Mouse (Mus musculus): ENCODE data around the gene Gh.
A peak's percentile ranks its signal among the peaks of the same experiment; 100 is the strongest.

The Gh gene

DNA sequence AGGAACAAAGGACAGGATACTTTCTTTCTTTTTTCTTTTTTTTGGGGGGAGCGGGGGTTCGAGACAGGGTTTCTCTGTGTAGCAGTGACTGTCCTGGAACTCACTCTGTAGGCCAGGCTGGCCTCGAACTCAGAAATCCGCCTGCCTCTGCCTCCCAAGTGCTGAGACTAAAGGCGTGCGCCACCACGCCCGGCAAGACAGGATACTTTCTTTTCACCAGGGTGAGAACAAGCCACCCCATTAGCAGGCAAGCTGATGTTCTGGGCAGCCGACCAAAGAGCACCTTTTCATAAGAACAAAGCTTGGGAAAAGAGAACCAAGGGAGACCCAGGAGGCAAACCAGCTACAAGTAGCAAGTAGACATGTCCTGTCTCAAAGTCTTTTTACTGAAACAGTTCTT lies 5.1 kb upstream of the Gh start:
- Histone ChIP-seq H3K4me1 (replicated peaks; ENCODE audit: low read depth, low read length) (peaks cover 18% of the 10 kb centered on the region), H3K4me3 (replicated peaks; ENCODE audit: low read length) (no peak overlapping the region), H3K36me3 (ENCODE audit: insufficient read depth, low read length) (no peaks in the 10 kb centered on the region), H3K27me3 (ENCODE audit: insufficient read depth, low read length) (no peaks in the 10 kb centered on the region), H3K9me3 (ENCODE audit: low read length) (no peaks in the 10 kb centered on the region)
- no peak for TF ChIP-seq NANOG (IDR thresholded peaks at IDR 0.05; ENCODE audit: borderline replicate concordance, low read length)
- no peak for TF ChIP-seq POU5F1 (IDR thresholded peaks at IDR 0.05; ENCODE audit: borderline replicate concordance, low read length)
- TF ChIP-seq CTCF (conservative IDR thresholded peaks at IDR 0.05; ENCODE audit: low read length), result no peak

DNA sequence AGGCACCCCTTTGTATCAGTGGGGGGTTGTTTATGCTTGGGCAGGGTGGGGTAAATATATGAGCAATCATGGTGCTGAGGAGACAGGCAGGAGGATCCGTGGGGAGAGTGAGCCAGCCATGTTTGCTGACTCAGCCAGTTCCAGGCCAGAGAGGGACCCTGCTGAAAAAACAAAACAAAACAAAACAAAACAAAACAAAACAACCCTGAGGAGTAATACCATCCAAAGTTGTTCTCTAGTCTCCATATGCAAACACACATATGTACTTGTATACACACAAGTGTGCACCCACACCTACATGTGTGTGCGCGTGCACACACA lies 4.4 kb upstream of the Gh start:
- Histone ChIP-seq H3K4me1 (replicated peaks; ENCODE audit: low read depth, low read length) (peaks cover 18% of the 10 kb centered on the region), H3K36me3 (ENCODE audit: insufficient read depth, low read length) (no peaks in the 10 kb centered on the region), H3K4me3 (replicated peaks; ENCODE audit: low read length) (no peak overlapping the region), H3K27me3 (ENCODE audit: insufficient read depth, low read length) (no peaks in the 10 kb centered on the region), H3K9me3 (ENCODE audit: low read length) (no peaks in the 10 kb centered on the region)
- no peak for TF ChIP-seq POU5F1 (IDR thresholded peaks at IDR 0.05; ENCODE audit: borderline replicate concordance, low read length)

GRCm38 (mm10) chr11:106305348-106306064 lies 3.8 kb upstream of the Gh start:
- H3K27me3 ChIP-seq (ENCODE audit: insufficient read depth, low read length), result no peaks in the 10 kb centered on the region
- no peak overlapping the region for H3K4me3 ChIP-seq (replicated peaks; ENCODE audit: low read length)
- H3K4me1 ChIP-seq (replicated peaks; ENCODE audit: low read depth, low read length), result peaks cover 17% of the 10 kb centered on the region
- peaks cover 4% of the 10 kb centered on the region; the same call in 1 of the 2 replicates for H3K9me3 ChIP-seq (ENCODE audit: low read length)
- no peak for TF ChIP-seq NANOG (IDR thresholded peaks at IDR 0.05; ENCODE audit: borderline replicate concordance, low read length)
- no peak for TF ChIP-seq POU5F1 (IDR thresholded peaks at IDR 0.05; ENCODE audit: borderline replicate concordance, low read length)
- no peak for TF ChIP-seq CTCF (conservative IDR thresholded peaks at IDR 0.05; ENCODE audit: low read length)
- H3K36me3 ChIP-seq (ENCODE audit: insufficient read depth, low read length), result no peaks in the 10 kb centered on the region

DNA sequence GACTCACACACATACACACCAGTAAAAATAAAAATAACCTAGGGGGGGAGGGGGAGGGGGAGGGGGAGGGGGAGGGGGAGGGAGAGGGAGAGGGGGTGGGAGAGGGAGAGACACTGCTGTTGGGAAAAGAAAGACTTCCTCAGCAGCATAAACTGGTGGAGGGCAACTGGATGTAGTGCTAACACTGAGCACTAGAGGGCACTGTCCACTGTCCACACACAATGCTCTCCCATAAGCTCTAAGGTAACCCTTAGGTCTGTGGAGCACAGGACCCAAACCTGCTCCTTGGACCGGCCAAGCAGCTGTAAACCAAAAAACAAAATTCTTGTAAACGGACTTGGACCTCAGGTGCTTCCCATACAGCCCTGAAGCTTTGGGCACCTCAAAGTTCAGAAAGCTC lies 969 bp upstream of the Gh start:
- Histone ChIP-seq H3K9me3 (ENCODE audit: low read length) (peaks cover 33% of the 10 kb centered on the region), H3K27me3 (ENCODE audit: insufficient read depth, low read length) (0 out of 2 replicates have a peak, but pooled peaks cover 3% of the 10 kb centered on the region), H3K36me3 (ENCODE audit: insufficient read depth, low read length) (no peaks in the 10 kb centered on the region), H3K4me1 (replicated peaks; ENCODE audit: low read depth, low read length) (no peaks in the 10 kb centered on the region), H3K4me3 (replicated peaks; ENCODE audit: low read length) (no peak overlapping the region)
- TF ChIP-seq POU5F1 (IDR thresholded peaks at IDR 0.05; ENCODE audit: borderline replicate concordance, low read length), result no peak
- no peak for TF ChIP-seq NANOG (IDR thresholded peaks at IDR 0.05; ENCODE audit: borderline replicate concordance, low read length)
- peak; percentile 66 for TF ChIP-seq CTCF (conservative IDR thresholded peaks at IDR 0.05; ENCODE audit: low read length)

DNA sequence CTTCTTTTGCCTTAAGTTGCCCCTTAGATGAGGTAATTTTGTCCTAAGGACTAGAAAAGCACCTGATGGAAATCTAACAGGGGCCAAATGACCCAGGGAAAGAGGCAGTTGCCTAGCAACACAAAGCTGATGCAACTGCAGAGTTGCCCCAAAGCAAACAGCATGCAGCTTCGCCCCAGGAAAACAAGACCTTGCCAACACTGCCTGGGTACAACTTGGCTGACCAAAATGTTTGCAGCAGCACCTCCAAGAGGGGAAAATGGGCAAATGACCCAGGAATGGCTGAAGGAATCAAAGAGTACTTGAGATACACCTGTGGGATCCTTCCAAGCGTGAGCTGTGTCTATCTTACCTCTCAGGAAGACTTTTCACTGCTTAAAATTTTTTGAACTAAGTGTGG lies 9.8 kb downstream of the Gh start:
- TF ChIP-seq CTCF (conservative IDR thresholded peaks at IDR 0.05; ENCODE audit: low read length), result no peak
- no peak for TF ChIP-seq NANOG (IDR thresholded peaks at IDR 0.05; ENCODE audit: borderline replicate concordance, low read length)
- TF ChIP-seq POU5F1 (IDR thresholded peaks at IDR 0.05; ENCODE audit: borderline replicate concordance, low read length), result no peak
- peaks cover 4% of the 10 kb centered on the region for H3K4me1 ChIP-seq (replicated peaks; ENCODE audit: low read depth, low read length)
- H3K36me3 ChIP-seq (ENCODE audit: insufficient read depth, low read length), result no peaks in the 10 kb centered on the region; the same call in 1 of the 2 replicates
- H3K4me3 ChIP-seq (replicated peaks; ENCODE audit: low read length), result no peak overlapping the region
- H3K27me3 ChIP-seq (ENCODE audit: insufficient read depth, low read length), result peaks cover 11% of the 10 kb centered on the region
- peaks cover 34% of the 10 kb centered on the region for H3K9me3 ChIP-seq (ENCODE audit: low read length)

GRCm38 (mm10) chr11:106290376-106290775 lies 11.3 kb downstream of the Gh start:
- Histone ChIP-seq H3K4me3 (replicated peaks; ENCODE audit: low read length) (no peak overlapping the region), H3K4me1 (replicated peaks; ENCODE audit: low read depth, low read length) (peaks cover 9% of the 10 kb centered on the region), H3K27me3 (ENCODE audit: insufficient read depth, low read length) (peaks cover 24% of the 10 kb centered on the region), H3K36me3 (ENCODE audit: insufficient read depth, low read length) (no peaks in the 10 kb centered on the region; the same call in 1 of the 2 replicates), H3K9me3 (ENCODE audit: low read length) (peaks cover 34% of the 10 kb centered on the region)
- TF ChIP-seq NANOG (IDR thresholded peaks at IDR 0.05; ENCODE audit: borderline replicate concordance, low read length), result no peak
- no peak for TF ChIP-seq POU5F1 (IDR thresholded peaks at IDR 0.05; ENCODE audit: borderline replicate concordance, low read length)
- TF ChIP-seq CTCF (conservative IDR thresholded peaks at IDR 0.05; ENCODE audit: low read length), result no peak

DNA sequence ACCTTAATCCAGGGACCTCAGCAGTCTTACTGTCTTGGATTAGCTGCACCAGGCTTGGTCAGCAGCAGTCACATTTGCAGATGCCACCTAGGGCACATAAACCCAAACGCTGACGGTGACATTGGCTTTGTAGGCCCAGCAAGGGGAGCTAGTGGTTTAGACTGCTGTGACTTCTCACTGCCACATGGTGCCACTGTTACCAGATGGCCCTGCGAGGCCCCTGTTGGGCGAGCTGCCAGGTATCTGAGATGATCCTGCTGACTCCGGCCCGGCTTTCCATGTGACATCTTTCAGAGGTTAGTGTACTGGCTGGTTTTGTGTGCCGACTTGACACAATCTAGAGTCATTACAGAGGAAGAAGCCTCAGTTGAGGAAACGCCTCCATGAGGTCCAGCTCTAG lies 12.3 kb downstream of the Gh start:
- peaks cover 34% of the 10 kb centered on the region for H3K27me3 ChIP-seq (ENCODE audit: insufficient read depth, low read length)
- H3K4me3 ChIP-seq (replicated peaks; ENCODE audit: low read length), result no peak overlapping the region
- peaks cover 9% of the 10 kb centered on the region for H3K4me1 ChIP-seq (replicated peaks; ENCODE audit: low read depth, low read length)
- peaks cover 34% of the 10 kb centered on the region for H3K9me3 ChIP-seq (ENCODE audit: low read length)
- H3K36me3 ChIP-seq (ENCODE audit: insufficient read depth, low read length), result no peaks in the 10 kb centered on the region; the same call in 1 of the 2 replicates
- TF ChIP-seq CTCF (conservative IDR thresholded peaks at IDR 0.05; ENCODE audit: low read length) (no peak), NANOG (IDR thresholded peaks at IDR 0.05; ENCODE audit: borderline replicate concordance, low read length) (no peak), POU5F1 (IDR thresholded peaks at IDR 0.05; ENCODE audit: borderline replicate concordance, low read length) (no peak)

DNA sequence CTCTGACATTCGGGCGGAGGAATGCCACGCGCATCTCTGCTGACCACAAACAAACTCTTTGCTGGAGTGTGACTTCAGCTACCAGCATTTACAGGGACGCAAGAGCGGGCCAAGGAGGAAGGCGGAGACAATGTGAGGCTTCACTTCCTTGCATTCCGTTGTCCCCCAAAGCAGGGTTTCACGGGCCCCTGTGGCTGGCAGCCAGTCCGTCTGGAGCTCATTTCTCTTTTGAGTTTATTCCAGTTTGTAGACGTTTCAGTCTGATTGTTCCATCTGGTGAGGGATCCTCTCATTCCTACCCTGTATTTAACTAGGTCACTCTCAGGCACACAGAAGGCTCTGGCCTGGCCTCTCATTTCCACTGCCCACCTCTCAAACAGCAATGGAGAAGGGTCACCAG lies 14.7 kb downstream of the Gh start:
- Histone ChIP-seq H3K4me1 (replicated peaks; ENCODE audit: low read depth, low read length) (peaks cover 9% of the 10 kb centered on the region), H3K27me3 (ENCODE audit: insufficient read depth, low read length) (peaks cover 53% of the 10 kb centered on the region), H3K36me3 (ENCODE audit: insufficient read depth, low read length) (no peaks in the 10 kb centered on the region; the same call in 1 of the 2 replicates), H3K9me3 (ENCODE audit: low read length) (peaks cover 28% of the 10 kb centered on the region), H3K4me3 (replicated peaks; ENCODE audit: low read length) (peak overlapping the region; percentile 26; the same call in 1 of the 2 replicates)
- no peak for TF ChIP-seq NANOG (IDR thresholded peaks at IDR 0.05; ENCODE audit: borderline replicate concordance, low read length)
- TF ChIP-seq CTCF (conservative IDR thresholded peaks at IDR 0.05; ENCODE audit: low read length), result no peak
- TF ChIP-seq POU5F1 (IDR thresholded peaks at IDR 0.05; ENCODE audit: borderline replicate concordance, low read length), result no peak

DNA sequence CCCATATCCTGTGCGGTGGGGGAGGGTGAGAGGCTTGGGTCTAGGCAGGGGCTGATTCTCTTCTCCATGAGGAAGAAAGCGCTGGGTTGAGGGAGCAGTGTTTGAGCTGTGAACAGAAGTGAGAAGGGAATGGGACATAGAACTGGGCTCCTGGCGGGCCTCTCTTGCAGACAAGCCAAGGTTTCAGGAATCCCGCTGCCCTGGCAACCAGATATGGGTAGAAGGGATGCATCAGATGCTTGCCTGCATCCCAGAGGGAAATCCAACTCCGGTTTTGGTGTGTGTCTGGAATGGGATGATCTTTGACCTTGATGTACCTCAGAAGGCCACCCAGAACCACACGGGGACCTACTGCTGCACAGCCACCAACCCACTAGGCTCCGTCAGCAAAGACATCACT lies 15.5 kb downstream of the Gh start:
- H3K4me3 ChIP-seq (replicated peaks; ENCODE audit: low read length), result no peak overlapping the region
- H3K36me3 ChIP-seq (ENCODE audit: insufficient read depth, low read length), result no peaks in the 10 kb centered on the region
- H3K9me3 ChIP-seq (ENCODE audit: low read length), result peaks cover 20% of the 10 kb centered on the region
- peaks cover 9% of the 10 kb centered on the region for H3K4me1 ChIP-seq (replicated peaks; ENCODE audit: low read depth, low read length)
- TF ChIP-seq NANOG (IDR thresholded peaks at IDR 0.05; ENCODE audit: borderline replicate concordance, low read length) (no peak), CTCF (conservative IDR thresholded peaks at IDR 0.05; ENCODE audit: low read length) (no peak), POU5F1 (IDR thresholded peaks at IDR 0.05; ENCODE audit: borderline replicate concordance, low read length) (no peak)
- H3K27me3 ChIP-seq (ENCODE audit: insufficient read depth, low read length), result peaks cover 56% of the 10 kb centered on the region
